Mouse (Mus musculus) CH12.LX (cell line): ENCODE measurements around the gene Sema6d. TPM values are rescaled to one million over a fixed set of nuclear protein-coding genes. Genes with fewer than 3 reads are reported as not detected.

ENCODE experiments used
- DNase-seq: peaks from one replicate; pipeline ENCODE4 v3.0.0-alpha.2; 2013; ENCODE audit errors: extremely low read depth
- H3K27ac ChIP-seq: 2 replicates; pipeline ENCODE4 v1.5.1; 2012; ENCODE audit warnings: low read depth, mild to moderate bottlenecking, control low read depth, moderate library complexity; ENCODE audit not compliant: insufficient read depth
- H3K27me3 ChIP-seq: replicated peaks from 2 replicates; pipeline ENCODE3; 2012; ENCODE audit warnings: inconsistent platforms
- H3K36me3 ChIP-seq, 2 experiments: replicated peaks in 1 of 2; 2 replicates each; pipeline versions ENCODE3 to v1.6.1; 2012; ENCODE audit warnings: inconsistent platforms in 1 of 2, low read length in 1 of 2, mild to moderate bottlenecking in 1 of 2, mixed read lengths in 1 of 2, moderate library complexity in 1 of 2; ENCODE audit not compliant: control insufficient read depth in 1 of 2, insufficient read depth in 1 of 2
- H3K4me1 ChIP-seq, 2 experiments: 2 replicates each; pipeline ENCODE4 v1.6.1; 2012; ENCODE audit warnings: inconsistent platforms in 1 of 2, moderate library complexity in 1 of 2; ENCODE audit not compliant: insufficient read depth in 2 of 2, control insufficient read depth in 1 of 2
- H3K4me2 ChIP-seq: 2 replicates; pipeline ENCODE4 v1.6.1; 2012; ENCODE audit warnings: low read depth, mild to moderate bottlenecking, control low read depth; ENCODE audit not compliant: poor library complexity, insufficient read depth, severe bottlenecking
- H3K4me3 ChIP-seq, 3 experiments: fragments of 150-350 bp in 1 of 3; sonication (generic) in 1 of 3; replicated peaks in 1 of 3; 2 replicates each; pipeline versions ENCODE3 to v1.5.1; 2011 to 2012; ENCODE audit warnings: low read depth in 2 of 3, low read length in 2 of 3, mild to moderate bottlenecking in 2 of 3, moderate library complexity in 2 of 3, control low read depth in 1 of 3, improper control_type of control experiment in 1 of 3, inconsistent platforms in 1 of 3, mixed read lengths in 1 of 3; ENCODE audit not compliant: poor library complexity in 1 of 3
- H3K79me2 ChIP-seq: replicated peaks from 2 replicates; pipeline ENCODE4 v1.6.1; 2012; ENCODE audit warnings: mild to moderate bottlenecking, moderate library complexity; ENCODE audit not compliant: control insufficient read depth, poor library complexity, insufficient read depth, severe bottlenecking; ENCODE audit errors: extremely low read depth
- H3K9ac ChIP-seq: 2 replicates; pipeline ENCODE4 v1.6.1; 2012; ENCODE audit warnings: low read depth, mild to moderate bottlenecking, control low read depth, moderate library complexity; ENCODE audit not compliant: insufficient read depth
- H3K9me3 ChIP-seq: replicated peaks from 2 replicates; pipeline ENCODE3; 2012; ENCODE audit warnings: low read length, inconsistent platforms, mixed read lengths
- BHLHE40 ChIP-seq: IDR thresholded peaks from 2 replicates; pipeline ENCODE4 v1.6.1; 2011; ENCODE audit warnings: mild to moderate bottlenecking, low read depth, low read length, improper control_type of control experiment
- CHD1 ChIP-seq: IDR thresholded peaks from 2 replicates; pipeline ENCODE4 v1.6.1; 2012; ENCODE audit warnings: low read depth, low read length, improper control_type of control experiment, inconsistent platforms
- CHD2 ChIP-seq: IDR thresholded peaks from 2 replicates; pipeline ENCODE4 v1.6.1; 2011; ENCODE audit warnings: low read length, improper control_type of control experiment
- CTCF ChIP-seq, 2 experiments: IDR thresholded peaks in 1 of 2; conservative IDR thresholded peaks in 1 of 2; 2 replicates each; pipeline ENCODE4 v1.5.1; 2011 to 2012; ENCODE audit warnings: low read depth in 2 of 2, low read length in 2 of 2, improper control_type of control experiment in 1 of 2, inconsistent platforms in 1 of 2, mild to moderate bottlenecking in 1 of 2, moderate library complexity in 1 of 2
- E2F4 ChIP-seq: IDR thresholded peaks from 2 replicates; pipeline ENCODE4 v1.6.1; 2011; ENCODE audit warnings: low read depth, low read length, improper control_type of control experiment; ENCODE audit not compliant: insufficient replicate concordance
- EP300 ChIP-seq: IDR thresholded peaks from 2 replicates; pipeline ENCODE4 v1.6.1; 2011; ENCODE audit warnings: low read length, improper control_type of control experiment
- ETS1 ChIP-seq: conservative IDR thresholded peaks from 2 replicates; pipeline ENCODE4 v1.6.1; 2012; ENCODE audit warnings: low read depth, mild to moderate bottlenecking, inconsistent platforms, low read length, improper control_type of control experiment, moderate library complexity
- GABPA ChIP-seq: IDR thresholded peaks from 2 replicates; pipeline ENCODE4 v1.6.1; 2012; ENCODE audit warnings: low read depth, low read length, improper control_type of control experiment, inconsistent platforms; ENCODE audit not compliant: insufficient replicate concordance
- KAT2A ChIP-seq: IDR thresholded peaks from 2 replicates; pipeline ENCODE4 v1.6.1; 2012; ENCODE audit warnings: low read length, improper control_type of control experiment, inconsistent platforms; ENCODE audit not compliant: insufficient replicate concordance
- MAFK ChIP-seq: IDR thresholded peaks from 2 replicates; pipeline ENCODE4 v1.6.1; 2011; ENCODE audit warnings: low read length, improper control_type of control experiment; ENCODE audit not compliant: insufficient replicate concordance
- MAZ ChIP-seq: IDR thresholded peaks from 2 replicates; pipeline ENCODE4 v1.6.1; 2012; ENCODE audit warnings: low read depth, mild to moderate bottlenecking, inconsistent platforms, low read length, improper control_type of control experiment, moderate library complexity
- MXI1 ChIP-seq: IDR thresholded peaks from 2 replicates; pipeline ENCODE4 v1.6.1; 2011; ENCODE audit warnings: mild to moderate bottlenecking, low read depth, low read length, improper control_type of control experiment
- MYC ChIP-seq: IDR thresholded peaks from 2 replicates; pipeline ENCODE4 v1.6.1; 2011; ENCODE audit warnings: low read depth, mild to moderate bottlenecking, improper control_type of control experiment, low read length
- NRF1 ChIP-seq: IDR thresholded peaks from 2 replicates; pipeline ENCODE4 v1.6.1; 2014; ENCODE audit warnings: low read depth, mild to moderate bottlenecking, inconsistent platforms, low read length, improper control_type of control experiment, moderate library complexity
- POLR2A ChIP-seq: IDR thresholded peaks from 2 replicates; pipeline ENCODE4 v1.6.1; 2011; ENCODE audit warnings: low read depth, mild to moderate bottlenecking, improper control_type of control experiment, low read length
- POLR2AphosphoS2 ChIP-seq: IDR thresholded peaks from 2 replicates; pipeline ENCODE4 v1.6.1; 2011; ENCODE audit warnings: low read depth, low read length, improper control_type of control experiment
- RAD21 ChIP-seq: IDR thresholded peaks from 2 replicates; pipeline ENCODE4 v1.6.1; 2011; ENCODE audit warnings: low read depth, mild to moderate bottlenecking, low read length, improper control_type of control experiment, moderate library complexity
- RCOR1 ChIP-seq: conservative IDR thresholded peaks from 2 replicates; pipeline ENCODE4 v1.6.1; 2012; ENCODE audit warnings: low read depth, mild to moderate bottlenecking, inconsistent platforms, low read length, improper control_type of control experiment
- TBP ChIP-seq: conservative IDR thresholded peaks from 2 replicates; pipeline ENCODE4 v1.6.1; 2011; ENCODE audit warnings: low read depth, low read length, improper control_type of control experiment
- USF1 ChIP-seq: IDR thresholded peaks from 2 replicates; pipeline ENCODE4 v1.6.1; 2014; ENCODE audit warnings: low read depth, mild to moderate bottlenecking, inconsistent platforms, low read length, improper control_type of control experiment
- dilution Hi-C: fragments of 300-500 bp; cut with MboI; formaldehyde crosslinking; loops from 2 replicates; pipeline ENCODE4 v1.14.3; 2020; ENCODE audit warnings: low sequenced_read_pairs; ENCODE audit not compliant: extremely low pct_unique_long_range_greater_than_20kb, extremely low pct_ligation_motif_present
- in situ Hi-C: fragments of 300-500 bp; cut with MboI; formaldehyde crosslinking; loops from 3 replicates; pipeline ENCODE4 v1.14.3; 2019; ENCODE audit warnings: low sequenced_read_pairs, low pct_ligation_motif_present, low pct_unique_long_range_greater_than_20kb, mixed read lengths
- polyA plus RNA-seq: library from polyadenylated mRNA; unstranded; fragments of >175 nt; gene quantifications from 2 replicates; pipeline ENCODE4 v1.2.1, GENCODE M21; 2012; ENCODE audit warnings: low read depth; ENCODE audit not compliant: insufficient read length
- total RNA-seq, 2 experiments: library from RNA; depleted of rRNA; stranded (reverse); fragments of 300-350 nt in 1 of 2; fragments of >200 nt in 1 of 2; gene quantifications; 2 replicates each; pipeline ENCODE4 v1.2.3; 2012 to 2014

The Sema6d gene
- total and polyA plus RNA-seq, 3 experiments = not detected

- H3K4me3 ChIP-seq = no peak overlapping the region
- no peak for DNase-seq
- no peak overlapping the region for H3K9ac ChIP-seq
- no peak for TF ChIP-seq GABPA
- TF ChIP-seq MAFK = no peak
- TF ChIP-seq USF1 = no peak
- no peak for TF ChIP-seq CHD2
- TF ChIP-seq ETS1 = no peak
- no peaks in the 10 kb centered on the region for H3K4me1 ChIP-seq
- in situ Hi-C loops (no loop called here), dilution Hi-C loops (no loop called here)
- H3K36me3 ChIP-seq = no peaks in the 10 kb centered on the region
- no peak overlapping the region for H3K4me2 ChIP-seq
- no peak overlapping the region for H3K27ac ChIP-seq
- peaks cover 76% of the 10 kb centered on the region for H3K9me3 ChIP-seq
- H3K79me2 ChIP-seq = no peaks in the 10 kb centered on the region
- no peaks in the 10 kb centered on the region for H3K27me3 ChIP-seq
Observed at GRCm38 (mm10) chr2:124702621-124703020, 612.9 kb downstream of the Sema6d start.

- TF ChIP-seq CHD1 (no peak), MAZ (no peak), POLR2AphosphoS2 (no peak), CTCF (conservative IDR thresholded peaks at IDR 0.05 in 1 of 2, IDR thresholded peaks at IDR 0.05 in 1 of 2; ENCODE audit: low read depth in 2 of 2, low read length in 2 of 2) (no peak), MXI1 (no peak), TBP (no peak), BHLHE40 (no peak), MYC (no peak), USF1 (no peak), POLR2A (no peak), RAD21 (no peak), EP300 (no peak), NRF1 (no peak), RCOR1 (no peak), KAT2A (no peak), E2F4 (no peak)
- dilution Hi-C loops (no loop called here), in situ Hi-C loops (no loop called here)
- Histone ChIP-seq H3K4me2 (no peak overlapping the region), H3K9ac (no peak overlapping the region), H3K4me1 (no peaks in the 10 kb centered on the region), H3K4me3 (no peak overlapping the region), H3K27ac (no peak overlapping the region), H3K27me3 (no peaks in the 10 kb centered on the region), H3K79me2 (no peaks in the 10 kb centered on the region), H3K36me3 (no peaks in the 10 kb centered on the region), H3K9me3 (peaks cover 85% of the 10 kb centered on the region)
- no peak for DNase-seq
Observed at GRCm38 (mm10) chr2:124704922-124705321, 615.2 kb downstream of the Sema6d start.
